Mouse (Mus musculus) limb, embryonic 12.5 days (tissue): ENCODE measurements around the gene Mpg. TPM values are rescaled to one million over a fixed set of nuclear protein-coding genes. Genes with fewer than 3 reads are reported as not detected.

Experiments
- ATAC-seq: fragments of 200-750 bp; cut with Nextera tagmentation; 2 replicates; pipeline ENCODE4 v1.8.0; 2017; ENCODE audit warnings: low read depth, moderate TSS enrichment; ENCODE audit not compliant: insufficient number of reproducible peaks, insufficient read depth, low FRiP score, low TSS enrichment
- H3K27ac ChIP-seq: fragments of 300-500 bp; sonication (generic); 2 replicates; pipeline ENCODE4 v1.5.1; 2016; ENCODE audit warnings: mild to moderate bottlenecking, moderate library complexity
- H3K27me3 ChIP-seq: fragments of 300-500 bp; sonication (generic); 2 replicates; pipeline ENCODE4 v1.6.1; 2016; ENCODE audit warnings: mild to moderate bottlenecking, moderate library complexity
- H3K36me3 ChIP-seq: fragments of 300-500 bp; sonication (generic); 2 replicates; pipeline ENCODE4 v1.6.1; 2016; ENCODE audit warnings: mild to moderate bottlenecking, moderate library complexity
- H3K4me1 ChIP-seq: fragments of 300-500 bp; sonication (generic); replicated peaks from 2 replicates; pipeline ENCODE4 v1.6.1; 2016
- H3K4me2 ChIP-seq: fragments of 300-500 bp; sonication (generic); 2 replicates; pipeline ENCODE4 v1.6.1; 2016; ENCODE audit warnings: mild to moderate bottlenecking, moderate library complexity
- H3K4me3 ChIP-seq: fragments of 300-500 bp; sonication (generic); replicated peaks from 2 replicates; pipeline ENCODE4 v1.5.1; 2016; ENCODE audit warnings: mild to moderate bottlenecking
- H3K9ac ChIP-seq: fragments of 300-500 bp; sonication (generic); replicated peaks from 2 replicates; pipeline ENCODE4 v1.6.1; 2016; ENCODE audit warnings: mild to moderate bottlenecking, moderate library complexity
- H3K9me3 ChIP-seq: fragments of 300-500 bp; sonication (generic); 2 replicates; pipeline ENCODE4 v1.6.1; 2016; ENCODE audit warnings: mild to moderate bottlenecking, moderate library complexity
- WGBS: fragments of 180-500 bp; shearing (Covaris S2); methylation state at CpG from one replicate; pipeline ENCODE4 v1.1.7; 2016; 5-methylcytosine and 5-hydroxymethylcytosine counted together
- polyA plus RNA-seq: library from polyadenylated mRNA; unstranded; fragments of >200 nt; fragmentation: Nextera tagmentation; extraction: Ambion mirVana; gene quantifications from 2 replicates; pipeline ENCODE4 v1.2.1, GENCODE M21; 2016

Gene Mpg
- polyA plus RNA-seq, 1 experiment from 2014 or later, result 42.4 TPM

- H3K4me3 ChIP-seq, result no peak overlapping the region
- 86% methylated on average over 6 of the region's 6 CpGs for WGBS
- H3K9me3 ChIP-seq, result no peaks in the 10 kb centered on the region
These were observed 8.6 kb downstream of the Mpg start for GRCm38 (mm10) chr11:32234816-32235485.

DNA sequence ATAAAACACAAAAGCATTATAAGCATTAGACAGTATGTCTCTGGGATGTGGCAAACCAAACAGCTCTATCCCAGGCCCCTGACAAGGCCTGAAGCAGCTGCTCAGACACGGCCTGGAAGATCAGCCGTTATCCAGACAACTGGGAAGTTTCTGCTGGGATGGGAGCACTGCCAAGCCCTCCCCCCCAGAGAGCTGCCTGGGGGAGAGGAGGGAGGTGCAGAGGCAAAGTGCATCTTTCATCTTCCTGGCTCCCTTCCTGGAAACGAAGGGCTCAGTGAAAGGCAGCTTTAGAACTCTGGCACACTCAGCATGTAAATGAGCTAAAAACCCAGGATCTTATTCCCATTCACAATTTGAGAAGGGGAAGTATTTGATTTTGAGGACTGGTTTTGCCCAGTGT, 9.3 kb downstream of the Mpg start:
- 71% methylated on average over 3 of the region's 3 CpGs for WGBS
- Histone ChIP-seq H3K4me2 (no peak overlapping the region), H3K27me3 (no peaks in the 10 kb centered on the region), H3K9me3 (no peaks in the 10 kb centered on the region), H3K4me3 (no peak overlapping the region), H3K9ac (no peak overlapping the region), H3K4me1 (no peaks in the 10 kb centered on the region), H3K27ac (no peak overlapping the region), H3K36me3 (peaks cover 82% of the 10 kb centered on the region)
- ATAC-seq, result no peak

More at GRCm38 (mm10) chr11:32234816-32235485, 8.6 kb downstream of the Mpg start:
- no peak for ATAC-seq
- Histone ChIP-seq H3K4me1 (no peaks in the 10 kb centered on the region), H3K27me3 (no peaks in the 10 kb centered on the region), H3K4me2 (no peak overlapping the region), H3K27ac (no peak overlapping the region), H3K36me3 (peaks cover 82% of the 10 kb centered on the region), H3K9ac (no peak overlapping the region)

GRCm38 (mm10) chr11:32236132-32236531, 9.8 kb downstream of the Mpg start:
- WGBS, result 79% methylated on average over 2 of the region's 2 CpGs
- Histone ChIP-seq H3K27me3 (no peaks in the 10 kb centered on the region), H3K9ac (no peak overlapping the region), H3K4me2 (no peak overlapping the region), H3K9me3 (no peaks in the 10 kb centered on the region), H3K27ac (no peak overlapping the region), H3K4me1 (no peaks in the 10 kb centered on the region), H3K4me3 (no peak overlapping the region), H3K36me3 (peaks cover 82% of the 10 kb centered on the region)
- ATAC-seq, result no peak

DNA sequence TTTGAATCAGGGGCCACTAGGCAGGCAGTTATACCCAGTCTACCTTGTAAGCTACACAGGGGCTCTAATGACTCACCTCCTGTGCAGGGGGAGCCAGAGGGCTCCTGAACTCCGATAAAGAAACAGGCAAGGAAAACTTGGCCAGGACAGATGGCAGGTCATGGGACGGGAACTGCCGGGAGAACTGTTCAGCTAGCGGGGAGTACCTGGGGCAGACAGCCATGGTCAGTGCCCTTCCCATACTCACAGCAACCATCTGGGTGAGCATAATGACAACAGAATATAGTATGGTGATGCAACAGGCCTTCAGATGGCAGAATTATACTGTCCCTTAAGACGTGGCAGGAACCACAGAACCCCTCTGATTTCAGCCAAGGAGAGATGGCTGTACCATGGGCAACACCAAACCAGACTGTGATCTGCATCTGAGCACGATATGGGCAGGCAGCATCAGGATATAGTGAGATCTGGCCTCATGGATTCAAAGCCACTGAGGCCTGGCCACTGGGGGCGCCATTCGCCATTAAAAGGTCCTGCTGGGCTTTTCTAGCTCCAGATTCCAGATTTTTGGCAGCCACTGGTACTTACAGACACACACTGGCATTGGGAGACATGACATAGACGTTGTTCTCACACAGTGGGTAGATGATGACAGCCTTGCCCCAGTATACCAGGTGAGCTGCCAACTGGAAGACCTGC, 10.6 kb downstream of the Mpg start:
- H3K4me1 ChIP-seq, result no peaks in the 10 kb centered on the region
- no peak for ATAC-seq
- no peak overlapping the region for H3K9ac ChIP-seq
- H3K4me3 ChIP-seq, result no peak overlapping the region
- H3K36me3 ChIP-seq, result peaks cover 82% of the 10 kb centered on the region
- H3K27ac ChIP-seq, result no peak overlapping the region; the same call in 1 of the 2 replicates
- WGBS, result 59% methylated on average over 9 of the region's 9 CpGs
- no peaks in the 10 kb centered on the region for H3K27me3 ChIP-seq
- H3K9me3 ChIP-seq, result no peaks in the 10 kb centered on the region
- H3K4me2 ChIP-seq, result no peak overlapping the region

GRCm38 (mm10) chr11:32237411-32237795, 11.1 kb downstream of the Mpg start:
- H3K36me3 ChIP-seq, result peaks cover 80% of the 10 kb centered on the region
- H3K27me3 ChIP-seq, result no peaks in the 10 kb centered on the region
- no peak overlapping the region for H3K9ac ChIP-seq
- no peak for ATAC-seq
- no peak overlapping the region; the same call in 1 of the 2 replicates for H3K27ac ChIP-seq
- WGBS, result 96% methylated on average over 3 of the region's 3 CpGs
- no peak overlapping the region for H3K4me3 ChIP-seq
- no peak overlapping the region for H3K4me2 ChIP-seq
- H3K9me3 ChIP-seq, result no peaks in the 10 kb centered on the region
- no peaks in the 10 kb centered on the region for H3K4me1 ChIP-seq

GRCm38 (mm10) chr11:32238093-32238860, 12.0 kb downstream of the Mpg start:
- H3K4me1 ChIP-seq, result no peaks in the 10 kb centered on the region
- no peak overlapping the region for H3K4me3 ChIP-seq
- no peak overlapping the region for H3K9ac ChIP-seq
- no peaks in the 10 kb centered on the region for H3K9me3 ChIP-seq
- peaks cover 71% of the 10 kb centered on the region for H3K36me3 ChIP-seq
- no peak overlapping the region for H3K27ac ChIP-seq
- WGBS, result 65% methylated on average over 5 of the region's 5 CpGs
- H3K4me2 ChIP-seq, result no peak overlapping the region
- no peaks in the 10 kb centered on the region for H3K27me3 ChIP-seq
- no peak for ATAC-seq

GRCm38 (mm10) chr11:32241391-32241790, 15.1 kb downstream of the Mpg start:
- ATAC-seq, result no peak

DNA sequence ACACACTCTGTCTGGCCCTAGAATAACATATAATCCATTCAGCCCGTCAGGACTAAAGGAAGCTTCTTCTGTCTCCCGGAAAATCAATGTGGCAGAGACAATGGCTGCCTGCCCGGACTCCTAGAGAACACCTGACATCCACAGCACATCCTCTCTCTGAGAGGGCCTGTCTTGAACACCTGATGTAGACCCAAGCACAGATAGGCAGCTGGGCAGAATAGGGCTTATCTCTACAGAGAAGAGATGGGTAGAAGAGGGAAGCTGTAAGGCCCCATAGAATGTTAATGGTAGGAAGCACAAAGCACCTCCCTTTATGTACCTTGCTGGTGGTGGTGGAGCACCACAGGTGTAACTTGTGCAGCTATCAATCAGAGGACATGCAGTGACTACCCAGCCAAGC, 15.9 kb downstream of the Mpg start:
- H3K36me3 ChIP-seq, result peaks cover 69% of the 10 kb centered on the region
- no peak overlapping the region for H3K4me2 ChIP-seq
- no peak overlapping the region for H3K4me3 ChIP-seq
- no peaks in the 10 kb centered on the region for H3K27me3 ChIP-seq
- no peak overlapping the region for H3K27ac ChIP-seq
- H3K4me1 ChIP-seq, result no peaks in the 10 kb centered on the region
- no peaks in the 10 kb centered on the region for H3K9me3 ChIP-seq
- ATAC-seq, result no peak
- 89% methylated on average over 3 of the region's 3 CpGs for WGBS
- H3K9ac ChIP-seq, result no peak overlapping the region

More at GRCm38 (mm10) chr11:32241391-32241790, 15.1 kb downstream of the Mpg start:
- no peak overlapping the region for H3K9ac ChIP-seq
- H3K4me3 ChIP-seq, result no peak overlapping the region
- H3K27me3 ChIP-seq, result no peaks in the 10 kb centered on the region
- H3K27ac ChIP-seq, result no peak overlapping the region
- no peaks in the 10 kb centered on the region for H3K4me1 ChIP-seq
- no peaks in the 10 kb centered on the region for H3K9me3 ChIP-seq
- H3K36me3 ChIP-seq, result peaks cover 66% of the 10 kb centered on the region
- H3K4me2 ChIP-seq, result no peak overlapping the region

- Histone ChIP-seq H3K4me3 (no peak overlapping the region), H3K36me3 (peaks cover 71% of the 10 kb centered on the region), H3K27ac (no peak overlapping the region), H3K9me3 (no peaks in the 10 kb centered on the region), H3K4me1 (no peaks in the 10 kb centered on the region), H3K27me3 (no peaks in the 10 kb centered on the region), H3K4me2 (no peak overlapping the region), H3K9ac (no peak overlapping the region)
- 74% methylated on average over 7 of the region's 7 CpGs for WGBS
- no peak for ATAC-seq
These were observed 17.1 kb downstream of the Mpg start for GRCm38 (mm10) chr11:32243205-32243955.

- Histone ChIP-seq H3K9ac (no peak overlapping the region), H3K4me2 (no peak overlapping the region), H3K36me3 (peaks cover 71% of the 10 kb centered on the region), H3K4me3 (no peak overlapping the region), H3K9me3 (no peaks in the 10 kb centered on the region), H3K4me1 (no peaks in the 10 kb centered on the region), H3K27me3 (no peaks in the 10 kb centered on the region), H3K27ac (no peak overlapping the region)
- WGBS, result 93% methylated on average over 3 of the region's 3 CpGs
- ATAC-seq, result no peak
These were observed 17.8 kb downstream of the Mpg start for GRCm38 (mm10) chr11:32244064-32244463.

DNA sequence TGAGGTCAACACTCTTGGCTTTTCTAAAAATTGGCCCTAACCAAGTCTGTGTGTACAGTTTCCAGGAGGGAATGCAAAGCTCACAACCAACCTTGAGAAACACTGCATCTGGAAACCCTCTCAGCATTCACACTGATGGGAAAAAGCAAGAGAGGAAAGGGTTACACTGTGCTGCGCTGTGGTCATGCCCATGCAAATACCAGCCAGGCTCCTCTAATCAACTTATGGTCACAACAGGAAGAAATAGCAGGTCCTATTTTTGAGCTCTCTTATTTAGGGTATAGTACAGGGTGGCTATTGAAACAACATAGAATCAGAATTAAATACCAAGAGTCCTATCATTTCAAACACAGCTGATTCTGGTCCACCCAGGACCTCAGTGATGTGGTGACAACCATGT, 18.3 kb downstream of the Mpg start:
- Histone ChIP-seq H3K4me3 (no peak overlapping the region), H3K9ac (no peak overlapping the region), H3K9me3 (no peaks in the 10 kb centered on the region), H3K4me1 (no peaks in the 10 kb centered on the region), H3K27ac (no peak overlapping the region), H3K27me3 (no peaks in the 10 kb centered on the region), H3K4me2 (no peak overlapping the region), H3K36me3 (peaks cover 72% of the 10 kb centered on the region)
- WGBS, result 91% methylated on average over 1 of the region's 1 CpGs
- ATAC-seq, result no peak
